Mouse (Mus musculus) central nervous system, embryonic 11.5 days (tissue): ENCODE data around the gene Cyp4a30b. TPM values are rescaled to one million over a fixed set of nuclear protein-coding genes. Genes with fewer than 3 reads are reported as not detected.

Experiments
- polyA plus RNA-seq: library from polyadenylated mRNA; depleted of rRNA; stranded (reverse); fragments of >200 nt; gene quantifications from 2 replicates; pipeline ENCODE4 v1.2.3, GENCODE M21; 2012; rRNA removed

Cyp4a30b gene
- polyA plus RNA-seq, result not detected in 2 replicates

DNA sequence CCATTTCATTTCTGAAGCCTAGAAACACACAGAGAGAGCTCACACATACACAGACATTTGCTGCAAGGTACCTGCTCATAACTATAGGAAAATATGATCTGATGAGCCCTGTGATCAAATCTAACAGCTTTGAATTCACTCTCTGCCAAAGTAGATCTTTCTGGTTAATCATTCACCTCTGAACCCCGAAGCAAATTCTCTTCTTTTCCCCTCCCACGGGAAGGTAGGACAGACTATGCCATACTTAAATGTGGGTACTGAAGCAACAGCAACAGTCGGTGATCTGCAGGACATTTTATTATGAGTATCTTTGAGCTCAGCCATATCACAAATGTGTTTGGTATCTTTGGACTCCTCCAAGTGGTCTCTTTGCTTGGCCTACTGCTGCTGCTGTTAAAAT is at the start of gene Cyp4a30b:
Gene Cyp4a30b, plus strand, starts transcription at position 301 of the 400 bp plus-strand sequence.

DNA sequence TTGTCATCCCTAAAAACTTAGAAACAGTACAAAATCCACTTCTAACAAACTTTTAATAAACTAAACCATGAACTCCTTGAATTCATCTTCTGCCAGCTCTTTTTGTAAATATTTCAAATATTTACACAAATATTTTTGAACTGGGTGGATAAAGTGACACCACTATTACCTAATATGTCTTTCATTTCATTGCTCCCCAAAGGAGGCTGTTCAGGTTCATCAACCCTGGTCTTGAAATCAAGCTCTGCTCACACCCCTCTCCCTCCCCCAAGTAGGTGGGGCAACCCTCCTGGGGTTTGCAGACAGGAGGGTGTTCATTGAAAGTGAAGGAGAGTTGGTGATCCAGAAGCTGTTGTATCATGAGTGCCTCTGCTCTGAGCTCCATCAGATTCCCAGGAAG is 41.1 kb upstream of the Cyp4a30b start, which contains the start of gene Cyp4a12b:
Gene Cyp4a12b, plus strand, starts transcription at position 301 of the 400 bp plus-strand sequence.

GRCm38 (mm10) chr4:115496001-115496400 is 43.6 kb downstream of the Cyp4a30b start, which contains the start of gene Cyp4a14:
Gene Cyp4a14 (minus strand): TSS chr4:115496142.

DNA sequence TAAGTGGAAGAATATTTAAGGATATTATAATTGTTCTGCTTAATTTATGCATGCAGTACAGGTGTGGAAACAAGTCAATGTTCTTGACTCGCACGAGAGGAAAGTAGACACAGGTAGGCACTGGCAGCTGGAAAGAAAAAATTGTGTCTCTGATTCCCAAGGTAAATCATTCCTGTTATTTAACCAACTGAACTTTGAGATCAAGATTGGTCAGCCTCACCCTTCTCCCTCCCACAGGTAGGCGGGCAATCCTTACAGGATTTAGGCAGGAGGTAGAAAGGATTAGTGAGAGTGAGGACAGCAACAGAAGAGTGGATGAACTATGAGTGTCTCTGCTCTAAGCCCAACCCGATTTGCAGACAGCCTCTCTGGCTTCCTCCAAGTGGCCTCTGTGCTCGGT is 65.6 kb downstream of the Cyp4a30b start, which contains the start of gene Cyp4a10:
Gene Cyp4a10, plus strand, starts transcription at position 265 of the 400 bp plus-strand sequence.

Other genes starting within 250 kb of the Cyp4a30b start
- not detected in 2 replicates for gene Cyp4a29, start 210.5 kb upstream of the Cyp4a30b start, polyA plus RNA-seq
- not detected in 2 replicates for gene Cyp4a12a, start 153.6 kb upstream of the Cyp4a30b start, polyA plus RNA-seq
- not detected in 2 replicates for gene Cyp4a12b, start 41.0 kb upstream of the Cyp4a30b start, polyA plus RNA-seq
- gene Cyp4a14, start 43.5 kb downstream of the Cyp4a30b start, polyA plus RNA-seq, result not detected in 2 replicates
- not detected in 2 replicates for gene Cyp4a10, start 65.7 kb downstream of the Cyp4a30b start, polyA plus RNA-seq
- gene Cyp4a31, start 111.0 kb downstream of the Cyp4a30b start, polyA plus RNA-seq, result 0.10 TPM in 1 of 2 replicates, not detected in the other
- not detected in 2 replicates for gene Cyp4a32, start 148.4 kb downstream of the Cyp4a30b start, polyA plus RNA-seq
- 0.08 and 0.19 TPM in 2 replicates for gene Cyp4b1, start 195.1 kb downstream of the Cyp4a30b start, polyA plus RNA-seq